Mouse (Mus musculus) left cerebral cortex, adult 9 months (tissue): Measurements from ENCODE around the gene Cxcr6.

ENCODE experiments used
- DNase-seq, 2 experiments: peaks; one replicate each; pipeline ENCODE4 v3.0.0; 2022; ENCODE audit warnings: low spot score in 2 of 2

Gene Cxcr6

DNA sequence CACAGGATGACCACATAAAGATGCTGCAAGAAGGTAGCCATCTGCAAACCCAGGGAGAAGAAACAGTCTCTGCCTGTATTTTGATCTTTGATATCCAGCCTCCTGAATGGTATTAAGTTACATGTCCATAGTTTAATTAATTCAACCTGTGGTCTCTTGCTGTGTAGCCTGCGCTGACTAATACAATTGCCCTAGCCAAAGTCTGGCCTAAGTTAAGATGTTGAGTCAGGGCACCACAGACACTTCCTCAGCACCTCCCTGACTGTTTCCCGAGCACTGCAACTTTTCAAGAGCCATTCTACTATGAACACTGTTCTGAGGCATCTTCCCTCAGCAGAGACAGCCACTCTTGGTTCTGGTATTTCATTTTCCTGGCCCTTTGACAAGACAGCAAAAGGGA, 12.3 kb downstream of the Cxcr6 start:
- no peak for DNase-seq

DNA sequence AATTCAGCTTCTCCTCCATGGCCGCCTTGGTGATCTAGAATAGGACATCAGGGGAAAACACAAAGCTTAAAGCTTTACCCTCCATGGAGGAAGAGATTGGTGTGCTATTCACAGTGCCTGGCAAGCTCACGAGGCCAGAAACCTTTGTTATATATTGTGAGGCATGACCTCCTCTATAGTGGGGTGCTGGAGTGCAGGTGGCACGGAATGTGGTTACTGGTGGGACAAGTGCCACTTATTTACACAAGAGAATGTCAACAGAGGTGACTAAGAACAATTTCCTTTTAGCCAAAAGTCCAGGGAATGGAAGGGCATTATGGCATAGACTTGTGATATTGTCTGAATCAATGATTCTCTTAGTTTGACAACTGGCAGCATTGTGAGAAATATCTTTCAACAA, 20.4 kb downstream of the Cxcr6 start:
- no peak for DNase-seq

DNA sequence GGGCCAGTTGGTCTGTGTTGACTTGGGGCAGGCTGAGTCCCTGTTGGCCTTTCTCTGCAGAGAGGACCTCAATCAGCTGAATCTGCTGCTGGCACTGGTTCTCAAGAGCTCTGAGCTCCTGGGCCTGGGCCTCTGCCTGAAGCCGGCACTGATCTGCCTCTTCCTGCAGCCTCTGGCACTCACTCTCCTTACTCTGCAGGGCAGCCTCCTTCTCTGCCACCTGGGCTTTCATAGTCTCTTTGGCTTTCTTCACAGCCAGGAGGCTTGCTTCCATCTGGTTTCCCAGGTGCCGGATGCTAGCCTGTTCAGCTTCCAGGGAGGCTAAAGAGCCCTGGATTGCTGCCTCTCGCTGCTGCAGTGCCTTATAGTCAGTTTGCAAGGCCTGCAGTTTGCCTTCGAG, 22.6 kb downstream of the Cxcr6 start:
- DNase-seq = peak in 1 of 2 experiments; percentile 43

DNA sequence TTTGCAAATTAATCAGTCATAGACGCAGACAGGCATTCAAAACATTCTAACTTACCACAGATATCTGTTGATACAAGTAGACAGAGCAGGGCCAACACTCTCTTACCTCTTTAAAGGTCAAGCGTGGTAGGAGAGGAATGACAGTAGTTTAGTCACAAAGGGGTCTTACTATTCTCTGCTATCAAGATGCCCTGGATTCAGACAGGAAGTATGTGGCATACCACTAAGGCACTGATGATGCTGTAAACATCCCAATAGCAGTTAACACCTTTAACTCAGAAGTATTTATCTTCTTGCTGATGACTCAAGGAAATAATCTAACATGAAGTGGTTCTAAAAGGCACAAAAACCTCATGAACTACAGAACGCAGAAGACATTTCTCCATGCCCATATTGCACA, 29.6 kb downstream of the Cxcr6 start:
- no peak for DNase-seq

DNA sequence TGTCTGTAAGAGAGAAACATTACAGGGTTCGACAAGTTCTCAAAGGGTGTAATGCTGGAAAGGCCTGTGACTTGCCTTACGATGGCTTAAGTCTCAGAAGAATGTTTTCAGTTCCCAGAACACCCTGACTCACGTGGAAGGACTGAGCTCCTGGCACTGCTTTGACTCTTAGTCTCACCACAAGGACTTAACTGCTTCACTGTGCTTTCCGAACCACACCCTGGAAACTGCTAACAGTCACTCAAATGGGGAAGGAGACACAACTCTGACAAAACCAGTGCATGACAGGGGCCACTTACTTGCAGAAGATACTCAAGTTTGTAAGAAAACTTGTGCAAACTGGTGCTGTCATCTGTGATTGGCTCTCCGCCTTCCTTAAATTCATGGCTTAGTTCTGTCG, 34.0 kb downstream of the Cxcr6 start:
- DNase-seq = no peak

DNA sequence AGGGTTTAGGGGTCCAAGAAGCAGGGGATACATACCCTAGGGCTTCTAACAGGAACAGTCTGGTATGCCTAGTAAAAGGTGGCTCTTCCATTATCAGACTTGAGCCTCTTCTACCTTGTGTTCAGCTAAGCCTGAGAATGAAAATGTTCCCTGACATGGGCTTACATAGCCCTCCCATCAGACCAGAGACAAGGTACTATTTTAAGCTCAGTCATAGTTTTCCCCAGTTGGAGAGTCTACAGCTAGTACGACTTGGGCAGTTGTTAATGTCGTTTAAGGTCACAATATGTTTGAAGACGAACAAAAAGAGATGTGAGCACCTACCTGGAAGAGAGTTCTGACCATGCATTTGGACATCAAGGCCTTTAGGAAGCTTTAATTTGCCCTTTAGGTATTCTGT, 38.2 kb downstream of the Cxcr6 start:
- no peak for DNase-seq

DNA sequence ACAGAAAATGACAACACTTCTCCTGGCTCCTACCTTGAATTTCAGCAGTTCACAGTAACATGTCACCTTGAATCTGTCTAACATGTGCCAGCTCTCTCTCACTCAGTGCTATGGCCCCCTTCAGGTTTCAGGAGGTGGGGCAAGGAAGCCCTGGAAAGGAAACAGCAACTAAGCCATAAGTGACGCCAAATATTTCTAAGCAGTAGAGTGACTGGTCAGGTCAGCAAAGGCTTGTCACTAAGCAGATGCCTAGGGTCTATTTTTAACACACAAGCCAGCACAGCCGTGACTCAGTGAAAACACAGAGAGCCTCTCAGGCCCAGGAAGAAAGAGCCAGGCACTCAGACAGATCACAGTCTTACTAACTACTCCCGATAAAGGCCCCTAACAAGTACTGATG, 38.8 kb downstream of the Cxcr6 start:
- DNase-seq = no peak

DNA sequence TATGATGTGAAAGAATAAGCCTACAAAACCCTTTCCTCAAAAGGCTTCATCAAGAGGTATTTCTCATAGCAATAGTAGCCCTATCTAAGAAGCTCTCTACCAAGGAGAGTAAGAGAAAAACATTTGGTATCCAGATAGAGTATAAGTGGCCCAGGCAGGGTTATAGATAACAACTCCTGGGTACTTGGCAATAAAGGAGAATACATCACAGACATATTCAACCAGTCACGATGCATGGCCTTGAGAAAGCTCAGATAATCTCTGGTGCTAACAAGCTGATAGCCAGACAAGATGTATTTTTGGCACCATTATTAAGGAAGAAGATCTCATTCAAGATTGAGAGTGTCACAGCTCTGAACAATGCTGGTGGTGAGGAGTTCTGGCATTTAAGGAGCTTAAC, 40.2 kb downstream of the Cxcr6 start:
- no peak for DNase-seq

DNA sequence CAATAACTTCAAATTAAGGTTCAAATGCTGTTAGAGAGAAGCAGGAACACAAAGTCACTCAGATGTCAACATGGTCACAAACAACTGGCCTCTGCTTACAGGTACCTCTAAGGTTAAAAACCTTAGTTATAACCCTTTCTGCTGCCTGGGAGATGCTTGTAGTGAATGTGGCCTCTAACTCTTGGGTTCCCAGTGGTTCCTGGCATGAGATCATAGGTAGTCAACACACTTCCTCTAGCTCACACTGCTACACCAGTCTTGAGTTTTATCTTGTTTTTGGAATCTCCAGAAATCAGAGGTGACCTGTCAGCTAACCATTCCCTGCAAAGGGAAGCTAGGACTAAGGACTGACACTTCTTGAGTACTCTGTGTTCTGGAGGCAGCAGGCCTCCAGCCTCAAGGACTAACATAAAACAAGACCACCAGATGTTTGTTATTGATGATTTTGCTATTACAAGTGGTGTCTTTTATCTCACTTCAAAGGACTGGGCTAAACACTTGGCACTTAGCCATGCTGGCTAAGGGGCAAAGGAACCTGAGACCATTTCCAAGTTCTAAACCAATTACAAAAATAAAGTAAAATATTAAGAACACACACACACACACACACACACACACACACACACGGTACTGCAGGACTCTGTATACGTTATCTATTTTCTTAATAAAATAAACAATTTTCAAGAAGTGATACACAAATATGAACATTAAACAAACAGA, 43.9 kb downstream of the Cxcr6 start:
- no peak for DNase-seq

DNA sequence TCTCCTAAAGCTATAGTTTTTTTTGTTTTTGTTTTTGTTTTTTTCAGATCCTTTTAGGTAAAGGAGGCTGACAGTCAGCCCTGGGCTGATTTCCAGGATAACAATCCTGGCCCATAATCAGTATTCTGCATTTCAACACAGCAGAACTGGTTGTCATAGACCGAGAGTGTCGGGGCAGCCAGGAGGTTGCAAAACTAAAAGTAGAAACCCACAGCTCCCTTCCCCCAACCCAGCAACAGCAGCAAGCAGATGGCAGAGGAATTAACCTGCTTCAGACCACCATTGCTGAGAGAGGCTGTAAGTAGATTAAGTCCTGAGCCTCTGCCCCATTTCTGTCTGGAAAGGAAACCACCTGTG, 44.4 kb downstream of the Cxcr6 start:
- no peak for DNase-seq

DNA sequence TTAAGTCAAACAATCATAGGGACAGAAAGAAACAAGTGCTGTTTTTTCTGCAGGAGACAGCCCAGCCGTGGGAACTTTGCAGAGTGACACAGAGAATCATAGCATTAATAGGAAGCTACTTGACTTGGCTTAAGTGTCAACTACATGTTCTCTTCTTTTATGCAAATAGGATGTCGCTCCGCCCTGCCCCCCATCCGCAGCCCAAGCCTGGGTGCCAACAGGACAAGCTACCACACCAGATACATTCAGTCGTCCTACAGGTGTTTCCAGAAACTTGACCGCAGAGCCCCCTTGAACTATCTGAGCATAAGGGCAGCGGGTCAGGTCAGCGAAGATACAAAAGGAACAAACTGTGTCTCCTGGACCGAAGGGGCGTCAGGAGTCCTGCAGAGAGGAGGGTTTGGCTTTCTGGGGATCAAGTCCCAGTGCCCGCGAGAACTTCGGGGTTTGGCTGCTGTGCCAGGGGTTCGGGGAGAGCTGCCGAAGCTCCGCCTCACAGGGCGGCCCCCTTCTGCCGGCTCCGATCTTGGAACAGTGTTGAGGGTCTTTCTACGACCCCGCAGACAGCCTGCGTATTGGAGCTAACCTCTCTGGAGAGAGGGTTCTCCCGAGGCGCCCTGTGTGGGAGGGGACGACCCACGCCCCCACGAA, 44.9 kb downstream of the Cxcr6 start:
- DNase-seq = peak in 1 of 2 experiments; percentile 27

DNA sequence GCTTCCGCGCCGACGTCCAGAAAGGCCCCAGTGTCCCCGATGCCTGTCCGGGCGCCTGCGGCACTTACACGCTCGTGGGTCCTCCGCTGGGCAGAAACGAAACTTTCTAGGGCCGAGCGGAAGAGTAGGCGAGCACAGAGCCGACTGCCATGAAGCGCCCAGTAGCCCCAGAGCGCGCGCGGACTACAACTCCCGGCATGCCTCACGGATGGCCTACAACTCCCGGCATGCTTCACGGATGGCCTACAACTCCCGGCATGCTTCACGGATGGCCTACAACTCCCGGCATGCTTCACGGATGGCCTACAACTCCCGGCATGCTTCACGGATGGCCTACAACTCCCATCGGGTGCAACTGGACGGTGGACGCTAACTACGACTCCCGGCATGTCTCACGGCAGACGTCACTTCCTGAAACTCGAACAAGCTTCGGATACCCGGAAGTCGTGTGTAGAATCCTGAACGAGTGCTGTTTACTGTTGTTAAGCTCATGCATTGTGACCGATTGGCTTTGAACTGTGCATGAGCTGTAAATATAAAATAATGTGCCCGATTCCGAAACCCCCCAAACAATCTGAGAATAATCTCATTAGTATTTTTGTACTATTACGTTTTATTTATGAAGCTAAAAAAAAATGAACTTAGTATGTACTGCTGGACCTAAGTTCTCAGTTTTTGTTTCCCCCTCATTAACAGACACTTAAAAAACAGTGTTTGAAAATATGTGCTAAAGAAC, 45.6 kb downstream of the Cxcr6 start, which contains the start of gene Fyco1:
Gene Fyco1 (minus strand): TSS at position 187 of the 736 bp plus-strand sequence.
- DNase-seq = peak; percentile 98

DNA sequence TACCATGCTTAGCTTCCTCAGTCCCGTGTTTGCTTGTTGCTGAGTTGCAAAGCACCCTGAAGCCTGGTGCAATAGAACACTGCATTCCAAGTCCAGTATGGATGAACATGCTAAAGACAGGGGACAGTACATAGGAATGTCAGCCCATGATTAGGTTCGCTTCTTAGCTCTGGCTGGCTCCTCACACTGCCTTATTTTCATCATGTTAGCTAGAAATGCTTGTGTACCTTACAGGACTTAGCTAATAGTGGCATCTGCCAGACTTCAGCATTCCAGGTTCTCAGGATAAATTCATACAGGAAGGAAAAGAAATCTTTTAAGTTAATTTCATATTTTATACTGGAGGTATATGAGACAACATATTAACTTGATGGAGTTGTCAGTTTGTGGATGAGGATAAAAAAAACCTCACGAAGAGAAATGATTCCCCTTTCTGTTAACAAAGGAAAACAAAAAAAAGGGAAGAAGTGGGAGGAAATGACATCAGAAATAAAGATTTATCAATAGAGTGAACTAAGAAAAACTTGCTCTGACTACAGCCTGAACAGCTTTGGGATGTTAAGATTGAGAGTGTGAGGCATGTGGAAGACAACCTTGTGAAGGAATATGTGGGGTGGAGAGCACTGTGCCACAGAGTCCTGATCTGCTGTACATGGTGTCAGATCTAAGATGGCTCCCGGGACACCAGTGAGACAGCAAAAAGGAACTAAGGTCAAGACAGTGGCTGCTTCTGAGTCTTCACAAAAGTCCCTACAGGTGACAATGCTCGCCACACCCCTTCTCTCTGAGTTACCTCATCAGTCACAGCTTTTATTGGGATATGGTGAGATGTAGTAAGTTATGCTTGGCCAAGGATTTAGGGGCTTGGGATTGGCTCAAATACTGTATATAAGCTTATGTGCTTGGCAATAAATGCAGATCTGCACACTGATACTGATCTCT, 46.4 kb downstream of the Cxcr6 start:
- DNase-seq = no peak

DNA sequence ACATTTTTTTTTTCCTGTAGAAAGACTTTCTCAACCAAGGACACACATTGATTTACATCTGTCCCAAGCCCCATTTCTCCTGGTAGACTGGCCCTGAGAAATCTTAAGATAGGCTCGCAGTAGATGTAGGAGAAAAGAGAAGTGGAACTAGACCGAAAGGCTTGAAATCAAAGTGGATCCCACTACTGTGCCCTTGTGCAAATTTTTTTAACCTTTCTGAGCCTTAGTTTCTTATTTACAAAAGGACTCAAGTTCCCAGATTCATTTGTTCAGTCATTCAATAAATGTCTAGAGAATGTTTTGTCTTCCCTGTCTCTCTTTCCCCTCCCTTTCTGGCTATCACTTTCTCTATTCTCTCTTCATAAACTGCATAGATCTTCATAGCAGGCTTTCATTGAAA, 50.6 kb downstream of the Cxcr6 start:
- DNase-seq = no peak
